Comparison of ENCODE assay signal across 9 mouse cellular contexts in the genomic region with DNA sequence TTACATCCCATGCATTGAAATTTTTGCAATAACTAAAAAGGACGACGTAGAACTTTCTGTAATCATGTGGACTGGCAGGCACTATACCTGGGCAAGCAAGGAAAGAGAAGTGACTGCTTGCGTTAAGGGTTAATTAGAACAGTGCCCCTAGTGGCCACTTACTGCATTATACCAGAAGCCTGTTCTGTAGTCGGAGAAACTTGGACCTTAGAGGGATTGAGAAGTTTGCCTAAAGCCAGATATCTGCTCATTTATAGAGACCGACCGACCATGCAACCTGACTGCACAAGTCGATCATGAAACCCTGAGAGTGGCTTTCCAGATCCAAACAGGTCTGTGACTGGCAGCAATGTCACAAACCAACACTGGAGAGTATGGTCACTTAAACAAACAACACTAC. TPM values are rescaled to one million over a fixed set of nuclear protein-coding genes. Genes with fewer than 3 reads are reported as not detected.
A peak's percentile ranks its signal among the peaks of the same experiment; 100 is the strongest.
DNase-seq lines count a peak whose midpoint lies in the region; ATAC-seq and TF ChIP-seq lines count a peak whose summit lies in the region.
"Had no signal": no experiment of that assay in that cellular context is flagged by ENCODE, and none has a peak within 500 bp of the region (broad histone marks: within the 10 kb centered on the region; RNA-seq: fewer than 3 reads in every experiment).

No protein-coding gene starts in this region.

- DNase-seq in left cerebral cortex, adult 2 months (ENCODE audit: extremely low spot score in 1 of 2, low spot score in 2 of 2), result no peak
- DNase-seq in left cerebral cortex, postnatal 4 days, result no peak
- DNase-seq in T-cell, adult 2 months (ENCODE audit: low spot score), result peak; percentile 39
- DNase-seq in spleen, adult 12 weeks (ENCODE audit: low spot score), result peak; percentile 42
- DNase-seq in urinary bladder, adult 18-20 months (ENCODE audit: low spot score in 2 of 2), result no peak

- peak overlapping the region; percentile 43 for H3K9ac ChIP-seq in liver, embryonic 12.5 days
- H3K9ac ChIP-seq: midbrain, embryonic 12.5 days had no signal

- 0 out of 2 replicates have a peak overlapping the region, but pooled peaks have one; percentile 3 for H3K4me2 ChIP-seq in liver, embryonic 12.5 days
- H3K4me2 ChIP-seq: midbrain, embryonic 12.5 days had no signal

- no peaks in the 10 kb centered on the region for H3K9me3 ChIP-seq in liver, embryonic 12.5 days (replicated peaks)
- H3K9me3 ChIP-seq: midbrain, embryonic 12.5 days had no signal

- no peaks in the 10 kb centered on the region for H3K36me3 ChIP-seq in liver, embryonic 12.5 days
- H3K36me3 ChIP-seq: midbrain, embryonic 12.5 days had no signal

- peaks cover 97% of the 10 kb centered on the region for H3K4me1 ChIP-seq in liver, embryonic 12.5 days
- H3K4me1 ChIP-seq: midbrain, embryonic 12.5 days had no signal

- H3K4me3 ChIP-seq in left cerebral cortex, adult 2 months, result no peak overlapping the region
- H3K4me3 ChIP-seq in liver, embryonic 12.5 days, result no peak overlapping the region
- H3K4me3 ChIP-seq: erythroblast, embryonic 14.5 days; midbrain, embryonic 12.5 days had no signal

- WGBS in liver, embryonic 12.5 days (ENCODE audit: insufficient replicate concordance), result 5% methylated on average over 7 of the region's 7 CpGs

- H3K27ac ChIP-seq in left cerebral cortex, adult 2 months, result peak overlapping the region; percentile 53; the same call in 1 of the 2 replicates
- peak overlapping the region; percentile 98 for H3K27ac ChIP-seq in liver, embryonic 12.5 days
- H3K27ac ChIP-seq: midbrain, embryonic 12.5 days had no signal

- no peaks in the 10 kb centered on the region for H3K27me3 ChIP-seq in liver, embryonic 12.5 days (replicated peaks)
- H3K27me3 ChIP-seq: midbrain, embryonic 12.5 days had no signal

- peak; percentile 90 for TF ChIP-seq CTCF in left cerebral cortex, adult 2 months (IDR thresholded peaks at IDR 0.05)

- intact Hi-C loops in left cerebral cortex, adult 2 months (cut with DNase I), result no loop called here
- intact Hi-C loops in left cerebral cortex, postnatal 4 days (cut with DNase I), result no loop called here

- ATAC-seq in erythroblast, adult 5-6 weeks (replicated peaks; ENCODE audit: low FRiP score, poor library complexity, severe bottlenecking), result peak; percentile 73
- ATAC-seq in liver, embryonic 12.5 days, result no peak

RNA-seq across cellular contexts. Expression of a gene that starts 8.0 kb away (rescaled TPM):
- total RNA-seq in left cerebral cortex, adult 2 months (2021), result 10 to 100 TPM; 77.6 to 86.8 TPM
- 100 to 1,000 TPM; 125 to 153 TPM for total RNA-seq in left cerebral cortex, postnatal 4 days (2021)
- total RNA-seq in erythroblast, adult 5-6 weeks (2015; ENCODE audit: low replicate concordance), result 28.2 and 32.1 TPM in 2 replicates
- 7.1 and 7.5 TPM in 2 replicates for total RNA-seq in erythroblast, adult 5-6 weeks (2017; ENCODE audit: low replicate concordance)
- 78.5 and 80.9 TPM in 2 replicates for polyA plus RNA-seq in liver, embryonic 12.5 days (2016; fragmentation: Nextera tagmentation; extraction: Ambion mirVana)

RNA-seq across cellular contexts. Expression of a gene that starts 43.1 kb away (rescaled TPM):
- not detected for total RNA-seq in left cerebral cortex, adult 2 months (2021)
- total RNA-seq in left cerebral cortex, postnatal 4 days (2021), result under 1 TPM in 1 of 2 experiments, not detected in 1; 0.74 TPM
- 0.19 and 1.0 TPM in 2 replicates for total RNA-seq in erythroblast, adult 5-6 weeks (2015; ENCODE audit: low replicate concordance)
- total RNA-seq in erythroblast, adult 5-6 weeks (2017; ENCODE audit: low replicate concordance), result 0.85 TPM in 1 of 2 replicates, not detected in the other
- polyA plus RNA-seq in liver, embryonic 12.5 days (2016; fragmentation: Nextera tagmentation; extraction: Ambion mirVana), result 0.90 and 0.91 TPM in 2 replicates
- polyA plus RNA-seq: erythroblast, embryonic 14.5 days had no signal

RNA-seq across cellular contexts. Expression of a gene that starts 48.7 kb away (rescaled TPM):
- total RNA-seq in left cerebral cortex, adult 2 months (2021), result 1 to 10 TPM; 1.6 to 2.0 TPM
- total RNA-seq in left cerebral cortex, postnatal 4 days (2021), result 1 to 10 TPM; 4.9 to 5.5 TPM
- not detected in 2 replicates for total RNA-seq in erythroblast, adult 5-6 weeks (2015; ENCODE audit: low replicate concordance)
- total RNA-seq in erythroblast, adult 5-6 weeks (2017; ENCODE audit: low replicate concordance), result 1.3 and 1.4 TPM in 2 replicates
- 9.1 and 10.0 TPM in 2 replicates for polyA plus RNA-seq in liver, embryonic 12.5 days (2016; fragmentation: Nextera tagmentation; extraction: Ambion mirVana)

RNA-seq across cellular contexts. Expression of a gene that starts 50.9 kb away (rescaled TPM):
- total RNA-seq in left cerebral cortex, adult 2 months (2021), result under 1 TPM; 0.23 to 0.32 TPM
- 1 to 10 TPM; 1.1 to 2.1 TPM for total RNA-seq in left cerebral cortex, postnatal 4 days (2021)
- 24.2 and 30.9 TPM in 2 replicates for total RNA-seq in erythroblast, adult 5-6 weeks (2015; ENCODE audit: low replicate concordance)
- total RNA-seq in erythroblast, adult 5-6 weeks (2017; ENCODE audit: low replicate concordance), result 20.9 and 34.9 TPM in 2 replicates
- polyA plus RNA-seq in liver, embryonic 12.5 days (2016; fragmentation: Nextera tagmentation; extraction: Ambion mirVana), result 7.9 and 8.7 TPM in 2 replicates

Comparison
In these comparisons a context has a peak if more than half of its experiments do, and no peak if none do; other contexts are left out.
1. DNase-seq: peak in T-cell, adult 2 months (single experiment) and spleen, adult 12 weeks (single experiment); none in left cerebral cortex, adult 2 months (0 of 2), left cerebral cortex, postnatal 4 days (single experiment) and urinary bladder, adult 18-20 months (0 of 2).